19 mouse cellular contexts compared by ENCODE assay signal in genomic region chr14:24140297-24140812, GRCm38 (mm10).
DNase-seq lines count a peak whose midpoint lies in the region; ATAC-seq and TF ChIP-seq lines count a peak whose summit lies in the region.
"Had no signal": no experiment of that assay in that cellular context is flagged by ENCODE, and none has a peak within 500 bp of the region (broad histone marks: within the 10 kb centered on the region; RNA-seq: fewer than 3 reads in every experiment).

No protein-coding gene starts in this region.

- H3K27me3 ChIP-seq in stomach, embryonic 15.5 days (replicated peaks) = no peaks in the 10 kb centered on the region
- no peaks in the 10 kb centered on the region for H3K27me3 ChIP-seq in stomach, postnatal 0 days (ENCODE audit: control insufficient read depth, insufficient read depth, low read length)
- H3K27me3 ChIP-seq in liver, embryonic 15.5 days = no peaks in the 10 kb centered on the region
- H3K27me3 ChIP-seq: embryonic facial prominence, embryonic 13.5 days; forebrain, embryonic 13.5 days; heart, embryonic 15.5 days; hindbrain, embryonic 13.5 days; midbrain, embryonic 12.5 days had no signal

- ATAC-seq in stomach, embryonic 15.5 days (ENCODE audit: insufficient read depth, low FRiP score, low read depth) = peak; percentile 72; the same call in 1 of the 2 replicates
- no peak for ATAC-seq in stomach, postnatal 0 days (ENCODE audit: low FRiP score, low TSS enrichment)
- peak; percentile 45 for ATAC-seq in common myeloid progenitor, adult 5-6 weeks (replicated peaks; ENCODE audit: low read depth, poor library complexity, severe bottlenecking)
- ATAC-seq in liver, embryonic 15.5 days (ENCODE audit: insufficient read depth) = peak; percentile 75
- ATAC-seq: CD4-positive, CD25-positive, alpha-beta regulatory T cell, adult 4 months; forebrain, embryonic 13.5 days; intestine, embryonic 16.5 days had no signal

- no peak overlapping the region for H3K4me3 ChIP-seq in stomach, embryonic 15.5 days (replicated peaks)
- no peak overlapping the region for H3K4me3 ChIP-seq in stomach, postnatal 0 days (ENCODE audit: low read depth, low read length)
- no peak overlapping the region for H3K4me3 ChIP-seq in liver, embryonic 15.5 days (replicated peaks)
- H3K4me3 ChIP-seq: embryonic facial prominence, embryonic 13.5 days; forebrain, embryonic 13.5 days; heart, embryonic 15.5 days; hindbrain, embryonic 13.5 days; layer of hippocampus, adult 2 months; midbrain, embryonic 12.5 days had no signal

- H3K36me3 ChIP-seq in stomach, embryonic 15.5 days = peaks cover 48% of the 10 kb centered on the region
- H3K36me3 ChIP-seq in stomach, postnatal 0 days (ENCODE audit: control insufficient read depth, insufficient read depth, low read length) = peaks cover 24% of the 10 kb centered on the region
- no peaks in the 10 kb centered on the region for H3K36me3 ChIP-seq in liver, embryonic 15.5 days (replicated peaks)

- TF ChIP-seq EP300 in stomach, postnatal 0 days (optimal IDR thresholded peaks at IDR 0.05) = no peak

- H3K9ac ChIP-seq in stomach, embryonic 15.5 days = no peak overlapping the region
- no peak overlapping the region for H3K9ac ChIP-seq in stomach, postnatal 0 days (ENCODE audit: low read length)
- peak overlapping the region; percentile 23; the same call in 1 of the 2 replicates for H3K9ac ChIP-seq in liver, embryonic 15.5 days
- H3K9ac ChIP-seq: embryonic facial prominence, embryonic 13.5 days; forebrain, embryonic 13.5 days; heart, embryonic 15.5 days; hindbrain, embryonic 13.5 days; midbrain, embryonic 12.5 days had no signal

- H3K4me1 ChIP-seq in stomach, embryonic 15.5 days = 0 out of 2 replicates have a peak, but pooled peaks cover 3% of the 10 kb centered on the region
- H3K4me1 ChIP-seq in stomach, postnatal 0 days (replicated peaks; ENCODE audit: control insufficient read depth, insufficient read depth) = no peaks in the 10 kb centered on the region
- H3K4me1 ChIP-seq in liver, embryonic 15.5 days (replicated peaks) = peaks cover 64% of the 10 kb centered on the region

- TF ChIP-seq CTCF in stomach, postnatal 0 days (IDR thresholded peaks at IDR 0.05; ENCODE audit: low read depth) = no peak

- H3K9me3 ChIP-seq in stomach, embryonic 15.5 days = no peaks in the 10 kb centered on the region
- H3K9me3 ChIP-seq in stomach, postnatal 0 days (ENCODE audit: control insufficient read depth, low read length) = no peaks in the 10 kb centered on the region
- no peaks in the 10 kb centered on the region for H3K9me3 ChIP-seq in liver, embryonic 15.5 days (replicated peaks)
- H3K9me3 ChIP-seq: embryonic facial prominence, embryonic 13.5 days; forebrain, embryonic 13.5 days; heart, embryonic 15.5 days; hindbrain, embryonic 13.5 days; midbrain, embryonic 12.5 days had no signal

- WGBS in stomach, embryonic 15.5 days = 68% methylated on average over 8 of the region's 8 CpGs
- 61% methylated on average over 8 of the region's 8 CpGs for WGBS in stomach, postnatal 0 days
- WGBS in liver, embryonic 15.5 days (ENCODE audit: insufficient replicate concordance) = 20% methylated on average over 8 of the region's 8 CpGs

- DNase-seq in stomach, postnatal 0 days (ENCODE audit: low spot score) = no peak
- no peak for DNase-seq in layer of hippocampus, postnatal 25 days (ENCODE audit: extremely low spot score in 1 of 2, low spot score in 1 of 2)
- DNase-seq in cerebellum, adult 11 months = no peak
- no peak for DNase-seq in left cerebral cortex, adult 18-20 months (ENCODE audit: low spot score in 2 of 2)
- DNase-seq: adrenal gland, postnatal 10 days; cerebellum, adult 11-12 months; lung, postnatal 36 days; thymus, postnatal 25 days had no signal

- no peak overlapping the region for H3K4me2 ChIP-seq in stomach, embryonic 15.5 days
- H3K4me2 ChIP-seq in stomach, postnatal 0 days (replicated peaks; ENCODE audit: low read depth) = no peak overlapping the region
- H3K4me2 ChIP-seq in liver, embryonic 15.5 days = peak overlapping the region; percentile 52
- H3K4me2 ChIP-seq: embryonic facial prominence, embryonic 13.5 days; forebrain, embryonic 13.5 days; heart, embryonic 15.5 days; hindbrain, embryonic 13.5 days; midbrain, embryonic 12.5 days had no signal

- no peak overlapping the region for H3K27ac ChIP-seq in stomach, embryonic 15.5 days
- no peak overlapping the region for H3K27ac ChIP-seq in stomach, postnatal 0 days (replicated peaks)
- H3K27ac ChIP-seq in liver, embryonic 15.5 days (replicated peaks) = peak overlapping the region; percentile 80
- H3K27ac ChIP-seq: embryonic facial prominence, embryonic 13.5 days; forebrain, embryonic 13.5 days; heart, embryonic 15.5 days; hindbrain, embryonic 13.5 days; layer of hippocampus, adult 2 months; midbrain, embryonic 12.5 days had no signal
